Mouse (Mus musculus) embryonic facial prominence, embryonic 15.5 days (tissue): ENCODE data around the gene Alg9. TPM values are rescaled to one million over a fixed set of nuclear protein-coding genes. Genes with fewer than 3 reads are reported as not detected.

ENCODE experiments used
- ATAC-seq: fragments of 200-750 bp; cut with Nextera tagmentation; 2 replicates; pipeline ENCODE4 v1.8.0; 2017; ENCODE audit warnings: low read depth, moderate TSS enrichment; ENCODE audit not compliant: insufficient number of reproducible peaks, low FRiP score, low TSS enrichment
- H3K27ac ChIP-seq: fragments of 300-500 bp; sonication (generic); replicated peaks from 2 replicates; pipeline ENCODE4 v1.5.1; 2015; ENCODE audit warnings: mild to moderate bottlenecking, inconsistent platforms
- H3K27me3 ChIP-seq: fragments of 300-500 bp; sonication (generic); 2 replicates; pipeline ENCODE4 v1.6.1; 2015; ENCODE audit warnings: inconsistent platforms
- H3K36me3 ChIP-seq: fragments of 300-500 bp; sonication (generic); 2 replicates; pipeline ENCODE4 v1.6.1; 2015; ENCODE audit warnings: mild to moderate bottlenecking, inconsistent platforms
- H3K4me1 ChIP-seq: fragments of 300-500 bp; sonication (generic); 2 replicates; pipeline ENCODE4 v1.6.1; 2015; ENCODE audit warnings: inconsistent platforms
- H3K4me2 ChIP-seq: fragments of 300-500 bp; sonication (generic); replicated peaks from 2 replicates; pipeline ENCODE4 v1.6.1; 2015; ENCODE audit warnings: mild to moderate bottlenecking, inconsistent platforms
- H3K4me3 ChIP-seq: fragments of 300-500 bp; sonication (generic); replicated peaks from 2 replicates; pipeline ENCODE4 v1.5.1; 2015; ENCODE audit warnings: mild to moderate bottlenecking, inconsistent platforms
- H3K9ac ChIP-seq: fragments of 300-500 bp; sonication (generic); 2 replicates; pipeline ENCODE4 v1.6.1; 2015; ENCODE audit warnings: inconsistent platforms
- H3K9me3 ChIP-seq: fragments of 300-500 bp; sonication (generic); replicated peaks from 2 replicates; pipeline ENCODE4 v1.6.1; 2016; ENCODE audit warnings: inconsistent platforms
- WGBS: fragments of 180-500 bp; shearing (Covaris S2); methylation state at CpG from one replicate; pipeline ENCODE4 v1.1.7; 2015; 5-methylcytosine and 5-hydroxymethylcytosine counted together
- polyA plus RNA-seq: library from polyadenylated mRNA; unstranded; fragments of >200 nt; fragmentation: Nextera tagmentation; extraction: Ambion mirVana; gene quantifications from 2 replicates; pipeline ENCODE4 v1.2.1, GENCODE M21; 2015

The Alg9 gene
- polyA plus RNA-seq, 1 experiment from 2014 or later = 33.9 TPM

DNA sequence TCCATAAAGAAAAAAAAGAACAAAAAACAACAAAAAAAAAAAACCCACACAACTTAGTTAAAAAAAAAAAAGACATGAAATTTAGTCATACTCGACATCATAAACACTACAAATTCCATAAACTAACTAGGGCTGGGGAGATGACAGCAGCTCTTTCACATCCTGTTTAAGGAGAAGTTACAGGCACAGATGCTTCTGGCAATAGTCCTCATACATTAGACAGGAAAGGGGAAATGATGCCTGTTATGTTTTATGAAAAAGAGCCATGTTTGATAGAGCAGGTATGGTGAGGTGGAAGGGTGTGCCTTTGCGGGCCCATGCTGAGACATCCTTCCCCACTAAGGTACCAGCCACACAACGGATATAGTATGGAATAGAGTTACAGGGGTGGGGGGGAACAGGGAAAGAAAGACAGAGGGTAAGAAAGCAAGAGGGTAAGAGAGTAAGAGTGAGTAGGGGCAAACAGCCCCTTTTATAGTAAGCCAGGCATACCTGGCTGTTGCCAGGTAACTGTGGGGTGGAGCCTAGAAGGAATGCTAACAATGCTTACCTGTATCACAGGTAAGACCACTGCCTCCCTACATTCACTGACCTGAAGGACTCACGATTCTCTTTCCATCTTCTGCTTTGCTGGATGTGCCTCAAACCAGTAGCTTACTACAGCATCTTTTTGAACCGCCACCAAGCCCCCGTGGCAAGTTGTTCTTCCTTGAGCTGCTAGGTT is 13.1 kb upstream of the Alg9 start:
- Histone ChIP-seq H3K4me3 (no peak overlapping the region), H3K9me3 (no peaks in the 10 kb centered on the region), H3K27ac (no peak overlapping the region), H3K36me3 (no peaks in the 10 kb centered on the region), H3K4me1 (no peaks in the 10 kb centered on the region), H3K9ac (no peak overlapping the region), H3K27me3 (no peaks in the 10 kb centered on the region), H3K4me2 (no peak overlapping the region)
- no peak for ATAC-seq
- 49% methylated on average over 6 of the region's 6 CpGs for WGBS

DNA sequence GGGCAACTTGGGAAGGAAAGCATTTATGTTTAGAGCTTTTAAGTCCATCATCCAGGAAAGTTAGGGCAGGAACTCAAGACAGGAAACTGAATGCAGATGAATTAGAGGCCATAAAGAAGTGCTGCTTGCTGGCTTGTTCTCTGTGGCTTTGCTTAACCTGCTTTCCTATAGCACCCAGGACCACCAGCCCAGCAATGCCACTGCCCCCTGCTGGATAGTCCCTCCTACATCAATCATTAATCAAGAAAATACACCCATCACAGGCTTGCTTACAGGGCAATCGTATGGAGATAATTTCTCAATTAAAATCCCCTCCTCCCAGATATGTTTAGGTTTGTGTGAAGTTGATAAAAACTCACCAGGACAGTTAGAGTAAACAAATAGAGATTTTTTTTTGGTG is 11.5 kb upstream of the Alg9 start:
- H3K36me3 ChIP-seq = no peaks in the 10 kb centered on the region
- no peak overlapping the region for H3K27ac ChIP-seq
- ATAC-seq = no peak
- WGBS = 51% methylated on average over 1 of the region's 1 CpGs
- no peaks in the 10 kb centered on the region for H3K9me3 ChIP-seq
- peaks cover 5% of the 10 kb centered on the region; the same call in 1 of the 2 replicates for H3K4me1 ChIP-seq
- H3K4me3 ChIP-seq = no peak overlapping the region
- H3K4me2 ChIP-seq = no peak overlapping the region
- H3K27me3 ChIP-seq = no peaks in the 10 kb centered on the region
- no peak overlapping the region for H3K9ac ChIP-seq

DNA sequence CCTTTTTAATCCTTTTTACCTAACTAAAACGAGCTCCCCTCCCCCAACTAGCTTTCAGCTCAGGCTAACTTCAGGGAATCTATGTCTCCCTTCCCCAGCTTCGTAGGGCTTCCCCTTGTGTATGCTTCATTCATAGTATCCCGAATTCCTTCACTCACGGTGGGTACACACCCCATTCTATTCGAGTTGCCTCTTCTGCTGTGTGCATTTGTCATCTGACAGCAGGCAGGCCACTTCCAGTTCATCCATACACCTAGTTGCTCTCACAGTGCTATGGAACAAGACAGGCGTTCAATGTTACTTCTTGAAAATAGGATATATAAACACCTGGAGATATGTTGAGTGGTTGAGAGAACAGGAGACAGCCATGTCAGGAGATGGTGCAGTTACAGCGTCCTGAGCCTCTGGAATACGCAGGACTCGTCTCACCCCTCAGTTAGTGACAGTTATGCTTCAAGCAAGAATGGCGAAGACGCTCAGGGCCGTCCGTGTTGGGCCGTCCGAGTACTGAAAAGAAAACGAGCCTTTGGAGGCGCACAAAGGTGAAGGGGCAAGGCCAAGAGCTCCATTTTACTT is 7.2 kb upstream of the Alg9 start:
- peak overlapping the region; percentile 76 for H3K4me2 ChIP-seq
- peak overlapping the region; percentile 56 for H3K4me3 ChIP-seq
- H3K4me1 ChIP-seq = peaks cover 17% of the 10 kb centered on the region; the same call in 1 of the 2 replicates
- no peaks in the 10 kb centered on the region for H3K27me3 ChIP-seq
- peaks cover 4% of the 10 kb centered on the region; the same call in 1 of the 2 replicates for H3K36me3 ChIP-seq
- H3K27ac ChIP-seq = peak overlapping the region; percentile 95
- H3K9ac ChIP-seq = peak overlapping the region; percentile 68
- 4% methylated on average over 17 of the region's 17 CpGs for WGBS
- ATAC-seq = no peak
- no peaks in the 10 kb centered on the region for H3K9me3 ChIP-seq

DNA sequence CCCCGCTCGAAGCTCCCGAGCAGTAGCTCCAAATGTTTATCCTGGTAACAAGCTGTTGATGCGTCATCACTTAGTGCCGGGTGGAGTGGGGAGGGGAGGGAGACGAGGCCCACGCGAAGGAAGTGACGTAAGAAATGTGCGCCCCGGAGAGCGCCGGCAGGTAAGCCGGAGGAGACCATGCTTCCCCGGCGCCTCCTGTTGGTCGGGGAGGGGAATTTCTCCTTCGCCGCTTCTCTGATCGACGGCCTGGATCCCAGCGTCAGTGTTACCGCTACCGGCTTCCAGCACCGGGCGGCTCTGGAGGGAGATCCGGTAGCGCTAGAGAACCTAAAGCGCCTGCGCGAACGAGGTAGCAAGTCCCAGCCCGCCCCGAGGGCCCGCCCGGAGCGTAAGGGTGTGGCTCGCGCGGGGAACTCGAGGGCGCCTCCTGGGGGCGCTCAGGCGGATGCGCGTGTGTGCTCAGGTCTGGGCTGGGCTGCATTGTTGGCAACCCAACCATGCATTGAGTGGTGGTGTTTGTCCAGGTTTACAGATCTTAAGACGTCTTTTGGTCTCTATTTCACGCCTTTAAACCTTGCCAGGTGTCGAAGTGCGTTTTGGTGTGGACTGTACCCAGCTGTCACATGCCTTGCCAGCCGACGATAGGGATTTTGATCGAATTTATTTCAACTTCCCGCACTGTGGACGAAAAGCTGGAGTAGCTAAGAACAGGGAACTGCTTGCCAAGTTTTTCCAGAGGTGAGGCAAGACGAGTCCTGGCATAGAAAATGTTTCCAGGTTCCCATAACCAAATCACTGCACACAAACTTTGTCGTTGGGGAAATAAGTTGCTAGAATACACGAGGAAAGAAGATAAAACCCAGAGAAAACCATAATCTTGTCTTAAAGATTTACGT is 6.5 kb upstream of the Alg9 start, which contains the start of gene Fdxacb1:
Gene Fdxacb1, plus strand, starts transcription at position 130 of the 896 bp plus-strand sequence.
- H3K27ac ChIP-seq = peak within 1 kb of the TSS; percentile 95
- peak within 1 kb of the TSS; percentile 76 for H3K4me2 ChIP-seq
- WGBS = 3% methylated on average over 59 of the region's 59 CpGs
- ATAC-seq = peak; percentile 95
- H3K27me3 ChIP-seq = no peaks in the 10 kb centered on the region
- H3K36me3 ChIP-seq = peaks cover 4% of the 10 kb centered on the region; the same call in 1 of the 2 replicates
- peak within 1 kb of the TSS; percentile 56 for H3K4me3 ChIP-seq
- H3K9me3 ChIP-seq = no peaks in the 10 kb centered on the region
- peak within 1 kb of the TSS; percentile 68 for H3K9ac ChIP-seq
- peaks cover 17% of the 10 kb centered on the region; the same call in 1 of the 2 replicates for H3K4me1 ChIP-seq

DNA sequence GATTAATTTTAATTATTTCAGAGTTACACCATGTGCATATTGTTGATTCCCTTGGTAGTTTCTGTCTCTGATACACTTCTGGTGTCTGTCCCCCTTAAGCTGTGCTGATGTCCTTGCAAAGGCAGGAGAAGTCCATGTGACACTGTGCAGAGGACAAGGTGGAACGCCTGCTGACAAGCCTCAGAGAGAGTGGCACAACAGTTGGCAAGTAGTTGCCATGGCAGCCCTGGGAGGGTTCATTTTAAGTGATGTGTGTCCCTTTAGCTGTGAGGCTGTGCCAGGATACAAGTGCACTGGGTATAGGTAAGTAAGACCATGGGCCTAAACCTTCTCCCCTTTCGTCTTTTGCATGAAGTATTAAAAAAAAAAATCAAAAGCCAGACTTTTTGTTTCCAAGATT is 4.8 kb upstream of the Alg9 start:
- no peak overlapping the region for H3K9ac ChIP-seq

DNA sequence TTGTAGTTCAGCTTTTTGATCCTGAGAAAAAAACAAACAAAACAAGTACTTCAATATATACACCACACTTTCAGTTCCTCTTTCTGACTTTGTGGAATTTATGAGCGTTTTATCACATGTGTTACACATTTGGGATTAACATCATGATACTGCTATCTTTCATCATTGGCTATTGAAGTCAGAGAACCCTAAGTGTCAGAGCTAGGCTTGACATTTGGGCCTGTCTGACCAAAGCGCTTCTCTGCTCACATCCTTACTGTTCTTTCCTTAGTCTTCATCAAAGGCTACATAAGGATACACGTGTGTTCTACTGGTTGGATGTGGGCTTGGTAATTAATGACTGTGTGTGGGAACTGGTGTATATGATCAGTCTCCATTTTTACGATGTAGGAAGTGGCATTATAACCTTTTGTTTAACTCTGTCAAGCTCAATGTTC is 775 bp upstream of the Alg9 start:
- no peak overlapping the region for H3K9ac ChIP-seq
- H3K27ac ChIP-seq = no peak overlapping the region
- H3K4me1 ChIP-seq = peaks cover 24% of the 10 kb centered on the region
- peak overlapping the region; percentile 73 for H3K4me3 ChIP-seq
- peaks cover 7% of the 10 kb centered on the region; the same call in 1 of the 2 replicates for H3K36me3 ChIP-seq
- no peak for ATAC-seq
- H3K4me2 ChIP-seq = peak overlapping the region; percentile 71
- H3K9me3 ChIP-seq = no peaks in the 10 kb centered on the region
- no peaks in the 10 kb centered on the region for H3K27me3 ChIP-seq
- 61% methylated on average over 4 of the region's 4 CpGs for WGBS

More for the DNA sequence above, 4.8 kb upstream of the Alg9 start:
- Histone ChIP-seq H3K27me3 (no peaks in the 10 kb centered on the region), H3K9me3 (no peaks in the 10 kb centered on the region), H3K36me3 (peaks cover 4% of the 10 kb centered on the region; the same call in 1 of the 2 replicates), H3K27ac (no peak overlapping the region), H3K4me1 (peaks cover 26% of the 10 kb centered on the region), H3K4me2 (no peak overlapping the region), H3K4me3 (no peak overlapping the region)
- no peak for ATAC-seq
- 81% methylated on average over 2 of the region's 2 CpGs for WGBS

DNA sequence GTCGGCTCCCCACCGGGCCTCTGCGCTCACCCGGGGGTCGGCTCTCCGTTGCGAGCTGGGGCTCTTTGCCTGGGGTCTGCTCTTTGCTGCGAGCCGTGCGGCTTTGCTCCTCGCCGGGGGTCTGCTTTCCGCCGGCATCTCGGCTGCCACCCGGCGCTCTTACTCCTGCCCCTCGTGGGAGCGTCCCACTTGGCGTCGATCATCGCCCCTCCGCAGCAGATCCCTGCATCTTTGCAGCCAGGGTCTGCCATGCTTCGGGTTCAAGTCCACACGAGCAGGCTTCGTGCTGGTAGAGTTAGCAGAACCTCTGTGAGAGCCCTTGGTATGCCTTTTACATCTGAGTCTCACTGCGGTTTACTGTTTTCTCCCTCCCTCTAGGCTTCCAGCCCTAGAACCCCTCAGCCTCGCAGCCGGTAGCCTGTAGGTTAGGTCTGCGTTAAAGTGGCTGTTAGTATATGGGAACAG is 875 bp downstream of the Alg9 start:
- under 1% methylated on average over 30 of the region's 30 CpGs for WGBS
- Histone ChIP-seq H3K4me1 (peaks cover 18% of the 10 kb centered on the region), H3K36me3 (peaks cover 22% of the 10 kb centered on the region), H3K4me3 (peak overlapping the region; percentile 73), H3K9ac (peak overlapping the region; percentile 69), H3K27me3 (no peaks in the 10 kb centered on the region), H3K9me3 (no peaks in the 10 kb centered on the region), H3K4me2 (peak overlapping the region; percentile 71), H3K27ac (peak overlapping the region; percentile 87)
- ATAC-seq = peak; percentile 41

DNA sequence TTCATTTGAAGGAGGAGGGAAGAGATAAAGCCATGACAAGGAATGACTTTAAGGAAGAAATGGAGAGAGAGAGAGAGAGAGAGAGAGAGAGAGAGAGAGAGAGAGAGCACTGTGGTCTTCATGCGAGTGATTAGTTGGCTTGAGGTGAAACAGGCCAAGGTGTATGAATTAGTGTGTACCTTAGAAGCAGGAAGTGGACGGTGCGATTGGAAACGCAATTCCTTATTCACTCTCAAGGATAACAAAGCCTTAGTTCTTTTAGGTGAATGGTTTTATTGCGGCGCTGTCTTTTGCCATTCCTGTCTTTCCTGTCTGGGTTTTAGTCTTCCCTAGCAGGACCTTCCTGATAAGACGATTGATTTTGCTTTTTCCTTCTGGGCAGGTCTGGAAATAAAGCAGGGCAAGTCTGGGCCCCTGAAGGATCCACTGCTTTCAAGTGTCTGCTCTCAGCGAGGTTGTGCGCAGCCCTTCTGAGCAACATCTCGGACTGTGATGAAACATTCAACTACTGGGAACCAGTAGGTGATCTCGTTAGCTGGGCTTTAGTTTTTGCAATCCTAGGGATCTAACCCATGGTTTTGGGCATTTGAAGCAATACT is 1.4 kb downstream of the Alg9 start:
- Histone ChIP-seq H3K36me3 (peaks cover 26% of the 10 kb centered on the region), H3K4me3 (peak overlapping the region; percentile 73), H3K9me3 (no peaks in the 10 kb centered on the region), H3K9ac (peak overlapping the region; percentile 69), H3K4me2 (peak overlapping the region; percentile 71), H3K27ac (peak overlapping the region; percentile 87; the same call in 1 of the 2 replicates), H3K4me1 (peaks cover 18% of the 10 kb centered on the region), H3K27me3 (no peaks in the 10 kb centered on the region)
- 56% methylated on average over 11 of the region's 11 CpGs for WGBS
- ATAC-seq = no peak

DNA sequence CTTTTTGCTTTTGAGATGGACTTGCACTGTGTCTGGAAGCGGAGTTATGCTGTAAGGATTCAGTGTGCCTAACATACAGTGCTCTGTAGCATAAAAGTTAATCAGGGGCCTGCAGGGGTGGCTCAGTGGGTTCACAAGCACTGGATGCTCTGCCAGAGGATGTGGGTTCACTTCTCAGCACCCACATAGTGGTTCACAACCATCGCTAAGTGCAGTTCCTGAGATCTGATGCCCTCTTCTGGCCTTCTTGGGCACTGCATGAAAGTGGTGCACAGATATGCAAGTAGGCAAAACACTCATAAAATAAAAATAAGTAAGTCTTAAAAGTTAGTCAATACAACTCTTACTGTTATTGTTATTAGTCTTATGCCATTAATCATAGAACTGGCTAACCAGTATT is 7.3 kb downstream of the Alg9 start:
- Histone ChIP-seq H3K9me3 (no peaks in the 10 kb centered on the region), H3K9ac (no peak overlapping the region), H3K36me3 (peaks cover 71% of the 10 kb centered on the region), H3K4me1 (no peaks in the 10 kb centered on the region), H3K27me3 (no peaks in the 10 kb centered on the region), H3K27ac (no peak overlapping the region), H3K4me3 (no peak overlapping the region), H3K4me2 (no peak overlapping the region)
- 78% methylated on average over 2 of the region's 2 CpGs for WGBS
- no peak for ATAC-seq

DNA sequence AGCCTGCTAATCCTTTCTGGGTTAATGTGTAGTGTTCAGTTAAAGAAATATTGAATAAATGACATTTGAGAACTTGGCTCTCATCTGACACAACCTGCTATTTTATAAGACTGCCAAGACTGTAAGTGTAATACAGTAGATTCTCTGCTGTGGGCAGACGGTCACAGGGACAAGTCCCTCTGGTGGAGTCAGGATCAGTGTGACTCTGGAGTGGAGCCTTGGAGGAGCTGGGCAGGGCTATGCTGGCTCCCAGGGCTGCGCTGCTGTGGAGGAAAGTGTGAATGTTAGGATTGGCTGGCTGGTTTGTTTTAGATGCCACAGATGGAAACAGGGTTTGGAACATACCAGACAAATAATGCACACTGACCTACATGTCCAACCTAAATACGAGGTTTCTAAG is 20.4 kb downstream of the Alg9 start:
- Histone ChIP-seq H3K27ac (no peak overlapping the region), H3K4me3 (no peak overlapping the region), H3K9ac (no peak overlapping the region), H3K4me2 (no peak overlapping the region), H3K36me3 (peaks cover 50% of the 10 kb centered on the region), H3K9me3 (no peaks in the 10 kb centered on the region), H3K4me1 (no peaks in the 10 kb centered on the region), H3K27me3 (no peaks in the 10 kb centered on the region)
- WGBS = 84% methylated on average over 3 of the region's 3 CpGs
- no peak for ATAC-seq
